Mouse (Mus musculus): Measurements from ENCODE around the gene Lipe. TPM values are rescaled to one million over a fixed set of nuclear protein-coding genes. Genes with fewer than 3 reads are reported as not detected.
"Not testable (repeated sequence)": the region's sequence is repeated elsewhere in the genome, so short reads cannot be mapped to it uniquely, and the experiment has no call there.

Gene Lipe
- 295 and 303 TPM in 2 replicates for total RNA-seq (2021)
- long read RNA-seq, transcript Lipe-208 (9 exons, 3,171 nt): minor isoform, 10 of 162 reads
- long read RNA-seq, transcript Lipe-202 (10 exons, 2,661 nt): minor isoform, 30 of 162 reads
- long read RNA-seq, transcript Lipe-201 (10 exons, 3,613 nt): major isoform, 31 of 162 reads
- long read RNA-seq, partial matches to known transcripts: 33 of 162 reads
- long read RNA-seq, other reads (novel, unspliced or antisense): 57 of 162 reads

DNA sequence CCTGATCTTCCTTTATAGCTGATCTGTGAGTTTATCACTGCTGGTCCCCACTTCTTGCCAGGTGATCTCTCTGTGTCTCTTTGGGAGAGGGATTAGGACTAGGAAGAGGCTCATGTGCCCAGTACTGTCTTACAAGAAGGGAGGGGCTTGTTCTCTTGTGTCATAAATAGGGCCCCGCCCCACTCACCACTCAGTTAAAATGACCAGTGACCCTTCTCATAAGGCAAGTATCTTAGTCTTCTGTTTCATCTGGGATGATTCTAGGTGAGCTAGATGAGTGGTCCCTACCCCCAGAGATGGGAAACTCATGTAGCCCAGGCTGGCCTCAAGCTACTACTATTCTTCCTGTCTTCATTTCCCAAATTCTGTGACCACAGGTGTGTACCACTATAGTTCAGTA, at the start of gene Lipe:
Gene Lipe (minus strand): TSS at position 101 of the 400 bp plus-strand sequence.
- no peak for DNase-seq

GRCm38 (mm10) chr7:25440816-25441153, 42.3 kb upstream of the Lipe start:
- no peak for DNase-seq

DNA sequence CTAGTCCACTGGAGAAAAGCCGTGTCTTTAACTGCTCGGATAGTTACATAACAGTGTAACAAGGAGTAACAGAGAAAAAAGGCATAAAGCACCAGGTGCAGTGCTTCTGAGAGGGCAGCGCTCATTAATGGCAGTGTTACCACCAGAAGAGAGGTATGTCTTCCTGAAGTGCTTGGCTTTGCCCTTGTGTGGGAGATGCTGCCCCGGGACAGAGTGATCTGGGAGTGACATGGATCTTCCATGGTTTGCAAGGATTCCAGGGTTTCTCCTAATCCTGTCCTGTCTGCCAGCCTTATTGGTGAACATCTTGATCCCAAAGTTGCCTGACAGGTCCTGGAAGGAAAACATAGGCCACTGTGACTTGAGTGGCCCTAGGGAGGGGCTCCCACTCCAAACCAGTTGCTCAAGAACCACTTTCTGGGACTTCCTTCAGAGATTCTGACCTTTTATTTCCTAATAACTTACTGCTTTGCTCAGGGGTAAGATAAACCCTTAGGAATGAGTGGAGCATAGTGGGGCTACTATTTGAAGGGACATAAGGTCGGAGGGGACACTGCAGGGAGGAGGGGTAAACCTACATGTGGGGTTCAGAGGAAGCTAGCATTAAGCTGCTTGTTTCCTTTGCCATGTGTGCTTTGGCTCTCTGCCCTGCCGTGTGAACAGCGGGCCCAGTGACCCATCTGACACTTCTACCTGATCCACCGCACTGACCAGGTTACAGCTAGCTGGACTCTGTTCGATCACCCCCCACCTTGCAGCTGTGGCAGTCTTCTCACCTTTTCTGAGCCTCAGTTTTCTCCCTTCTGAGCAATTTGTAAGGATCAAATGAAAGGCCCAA, 41.7 kb upstream of the Lipe start:
- DNase-seq: no peak

- DNase-seq: no peak
Observed at GRCm38 (mm10) chr7:25439124-25439822, 40.8 kb upstream of the Lipe start.

GRCm38 (mm10) chr7:25436704-25437103, 38.2 kb upstream of the Lipe start:
- DNase-seq: no peak

GRCm38 (mm10) chr7:25436226-25436625, 37.7 kb upstream of the Lipe start:
- DNase-seq: no peak

DNA sequence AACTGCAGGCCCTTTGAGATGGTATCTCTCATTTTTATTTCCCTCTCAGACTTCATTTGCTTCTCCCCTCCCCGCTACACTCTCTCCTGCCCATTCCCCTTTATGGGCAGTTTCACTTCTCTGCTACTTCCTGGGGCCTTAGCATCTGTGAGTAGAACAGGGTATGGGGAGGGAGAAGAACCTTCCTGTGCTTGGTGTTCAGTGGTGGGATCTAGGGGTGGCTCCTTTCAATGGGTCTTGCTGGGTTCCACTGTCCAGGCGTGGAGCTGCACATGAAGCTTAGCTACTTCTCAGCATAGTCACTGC, 37.0 kb upstream of the Lipe start:
- no peak for DNase-seq

- DNase-seq: no peak
Observed at GRCm38 (mm10) chr7:25434654-25435545, 36.4 kb upstream of the Lipe start.

- no peak for DNase-seq
Observed at GRCm38 (mm10) chr7:25433781-25434560, 35.5 kb upstream of the Lipe start.

DNA sequence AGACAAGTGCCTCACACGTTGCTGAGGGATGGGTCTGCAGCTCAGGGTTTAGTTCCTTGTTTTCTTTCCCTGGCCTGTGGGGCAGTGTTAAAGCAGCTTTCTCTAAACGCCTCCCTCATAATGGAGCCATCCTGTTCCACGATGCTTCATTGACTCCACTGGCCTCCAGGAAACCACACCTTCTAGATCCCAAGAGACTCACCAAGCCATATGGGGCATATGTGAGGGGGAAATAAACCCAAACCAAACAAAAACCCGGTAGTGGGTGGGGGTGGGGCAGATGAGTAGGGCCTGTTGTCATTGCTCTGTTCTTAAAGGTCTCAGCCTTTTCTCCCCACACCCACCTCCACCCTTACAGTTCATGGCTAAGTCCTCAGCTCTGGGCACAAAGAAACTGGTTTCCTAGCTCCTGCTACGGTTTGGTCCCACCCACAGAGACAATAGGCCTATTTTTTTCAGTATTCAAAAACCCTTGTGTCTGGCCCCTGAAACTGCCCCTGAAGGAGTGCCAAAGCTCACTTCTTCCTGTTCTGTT, 34.6 kb upstream of the Lipe start:
- DNase-seq: no peak

DNA sequence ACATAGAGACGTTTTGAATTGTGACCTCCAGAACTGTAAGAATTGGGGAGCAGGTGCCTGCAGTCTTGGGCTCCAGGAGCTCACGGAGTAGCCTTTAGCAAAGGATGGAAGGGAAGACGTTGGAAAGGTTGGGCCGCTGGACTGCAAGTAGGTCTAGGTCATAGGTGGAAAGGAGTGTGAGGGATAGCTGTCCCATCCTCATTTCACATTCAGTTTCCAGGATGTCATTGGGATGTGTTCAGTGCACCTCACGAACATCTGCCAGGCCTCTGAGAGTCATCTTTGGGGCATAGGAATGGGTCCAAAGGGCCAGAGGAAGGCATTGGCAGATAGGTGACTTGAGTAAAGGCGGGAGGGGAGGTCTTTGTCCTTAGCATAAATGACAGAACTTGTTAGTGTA, 33.9 kb upstream of the Lipe start:
- DNase-seq: no peak

DNA sequence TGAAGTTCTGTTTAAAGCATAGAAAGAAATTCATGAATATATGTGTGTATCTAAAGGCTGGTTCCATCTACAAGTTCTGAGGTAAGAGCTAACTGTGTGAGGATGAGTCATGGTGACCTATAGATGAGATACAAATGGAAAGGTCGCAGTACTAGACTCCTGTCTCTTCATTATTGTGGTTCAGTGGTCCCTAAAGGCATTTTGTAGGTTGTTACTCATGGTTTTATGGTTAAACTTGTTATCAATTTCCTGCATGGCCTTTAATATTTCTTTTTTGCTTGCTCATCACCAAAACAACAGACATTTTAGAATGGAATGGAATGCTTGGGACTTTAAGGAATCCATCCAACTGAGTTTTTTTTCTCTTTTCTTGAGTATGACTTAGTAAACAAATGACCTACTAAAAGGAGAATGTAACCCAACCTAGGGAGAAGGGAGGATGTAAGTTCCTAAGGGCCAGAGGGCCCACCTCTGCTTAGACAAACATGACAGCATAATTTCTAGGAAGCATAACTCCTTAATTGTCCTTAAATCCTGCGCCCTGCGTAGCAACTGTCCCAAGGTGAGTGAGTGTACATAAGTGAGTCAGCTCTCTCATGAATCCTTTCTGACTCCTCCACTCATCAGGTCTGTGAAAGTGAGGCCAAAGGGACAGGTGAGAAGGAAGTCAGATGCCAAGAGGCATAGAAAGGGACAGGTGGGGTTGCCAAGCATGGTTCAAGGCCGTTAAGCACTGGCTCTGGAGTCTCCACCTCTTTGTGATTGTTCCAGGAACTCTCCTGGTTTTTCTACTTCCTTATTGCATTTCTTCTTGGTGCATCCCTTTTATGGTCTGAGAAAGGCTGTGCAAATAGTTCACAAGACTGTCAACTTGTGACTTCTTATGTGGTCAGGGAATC, 31.6 kb upstream of the Lipe start:
- no peak for DNase-seq

GRCm38 (mm10) chr7:25428321-25428720, 29.8 kb upstream of the Lipe start:
- no peak for DNase-seq

- no peak for DNase-seq
Observed at GRCm38 (mm10) chr7:25427144-25427543, 28.6 kb upstream of the Lipe start.

DNA sequence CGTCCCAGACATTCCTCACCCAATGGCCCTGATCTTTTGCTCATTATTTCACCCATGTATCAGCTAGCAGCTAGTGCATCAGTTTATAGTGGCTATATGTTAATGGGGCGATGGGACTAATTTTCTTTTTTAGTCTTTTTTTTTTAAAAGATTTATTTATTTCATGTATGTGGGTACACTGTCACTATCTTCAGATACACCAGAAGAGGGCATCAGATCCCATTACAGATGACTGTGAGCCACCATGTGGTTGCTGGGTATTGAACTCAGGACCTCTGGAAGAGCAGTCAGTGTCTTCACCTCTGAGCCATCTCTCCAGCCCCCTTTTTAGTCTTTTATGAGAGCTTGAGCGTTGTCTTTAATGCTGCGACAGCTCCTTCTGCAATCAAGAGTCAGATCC, 27.9 kb upstream of the Lipe start:
- DNase-seq: not testable (repeated sequence)

DNA sequence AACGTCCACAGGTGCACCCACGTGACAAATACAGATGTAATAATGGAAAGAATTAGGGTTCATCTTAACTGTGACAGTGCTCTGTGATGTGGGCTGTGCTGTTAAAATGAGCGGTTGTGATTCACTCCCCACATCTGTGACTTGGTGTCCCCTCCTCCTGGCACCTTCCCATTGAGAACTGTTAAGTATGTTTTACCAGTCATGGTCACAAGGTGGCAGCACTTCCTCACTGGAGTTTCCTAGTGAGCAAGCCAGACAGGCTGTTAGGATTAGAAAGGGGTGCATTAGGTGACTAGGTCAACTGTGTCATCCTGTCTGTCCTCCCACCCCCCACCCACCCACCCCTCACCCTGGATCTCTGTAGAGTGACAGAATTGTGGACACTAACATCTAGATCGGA, 25.9 kb upstream of the Lipe start:
- DNase-seq: peak; percentile 70

- DNase-seq: peak; percentile 12
Observed at GRCm38 (mm10) chr7:25422286-25422841, 23.9 kb upstream of the Lipe start.

GRCm38 (mm10) chr7:25419943-25420342, 21.4 kb upstream of the Lipe start:
- DNase-seq: no peak

- DNase-seq: no peak
Observed at GRCm38 (mm10) chr7:25419536-25419935, 21.0 kb upstream of the Lipe start.

DNA sequence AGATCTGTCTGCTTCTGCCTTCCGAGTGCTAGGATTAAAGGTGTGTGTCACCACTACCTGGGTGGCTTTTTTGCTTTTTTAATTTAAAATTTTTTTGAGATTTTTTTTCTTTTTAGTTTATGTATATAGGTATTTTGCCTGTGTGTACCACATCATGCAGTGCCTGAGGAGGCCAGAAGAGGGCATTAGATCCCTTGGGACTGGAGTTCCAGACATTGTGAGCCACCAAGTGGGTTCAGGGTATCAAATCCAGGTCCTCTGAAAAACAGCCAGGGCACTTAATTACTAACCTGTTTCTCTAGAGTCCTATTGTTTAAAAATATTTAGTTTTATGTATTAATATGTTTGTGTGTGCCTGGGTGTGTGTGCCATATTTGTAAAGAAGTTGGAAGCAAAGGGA, 19.1 kb upstream of the Lipe start:
- DNase-seq: peak; percentile 38

All from adrenal gland, postnatal 25 days (tissue).